Mouse (Mus musculus): ENCODE results near the gene Neu3. TPM values are rescaled to one million over a fixed set of nuclear protein-coding genes. Genes with fewer than 3 reads are reported as not detected.

Gene Neu3
- total and polyA plus RNA-seq, 3 experiments, result 3.1 to 3.5 TPM; not detected in 1

DNA sequence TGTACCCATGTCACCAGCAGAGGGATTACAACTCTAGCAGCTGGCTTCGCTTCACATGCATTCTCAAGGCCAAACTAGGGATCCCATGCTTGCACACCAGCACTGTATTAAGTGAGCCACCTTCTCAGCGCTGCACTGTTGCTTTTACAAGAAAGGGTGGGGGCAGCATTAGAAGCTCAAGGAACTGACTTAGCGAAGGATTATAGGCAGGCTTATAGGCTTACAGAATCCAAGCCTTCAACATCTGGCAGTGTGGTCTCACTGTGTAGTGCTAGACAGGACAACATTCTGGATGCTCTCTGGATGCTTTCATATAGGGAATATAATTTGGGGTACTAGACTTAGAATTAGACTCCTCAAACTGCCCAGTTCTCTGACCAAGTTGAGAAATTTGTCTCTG lies 10.0 kb upstream of the Neu3 start:
- DNase-seq (ENCODE audit: low read depth, low spot score), result no peak
- Histone ChIP-seq H3K79me2 (ENCODE audit: control insufficient read depth, insufficient read depth, low read length, poor library complexity) (no peaks in the 10 kb centered on the region), H3K4me3 (ENCODE audit: control insufficient read depth in 1 of 2, insufficient read depth in 1 of 2, low read depth in 2 of 2, low read length in 2 of 2) (no peak overlapping the region), H3K27me3 (ENCODE audit: control insufficient read depth in 1 of 2, insufficient read depth in 2 of 2, low read length in 2 of 2) (no peaks in the 10 kb centered on the region), H3K4me1 (ENCODE audit: control insufficient read depth in 1 of 2, insufficient read depth in 2 of 2, low read length in 2 of 2) (no peaks in the 10 kb centered on the region), H3K9me3 (replicated peaks; ENCODE audit: insufficient read depth, low read length) (no peaks in the 10 kb centered on the region), H3K36me3 (ENCODE audit: control insufficient read depth in 1 of 2, insufficient read depth in 2 of 2, low read length in 2 of 2) (peaks cover 0 to 24% of the 10 kb centered on the region in 2 experiments; a peak in 2 of 4 replicates), H3K9ac (ENCODE audit: control insufficient read depth, low read depth, low read length, poor library complexity, severe bottlenecking) (no peak overlapping the region), H3K27ac (ENCODE audit: control insufficient read depth, low read depth, low read length) (no peak overlapping the region)
- TF ChIP-seq USF2 (IDR thresholded peaks at IDR 0.05; ENCODE audit: borderline replicate concordance in 1 of 2, insufficient read depth in 1 of 2, low read depth in 1 of 2, low read length in 2 of 2) (no peak), TCF12 (IDR thresholded peaks at IDR 0.05; ENCODE audit: low read depth, low read length) (no peak), ZKSCAN1 (IDR thresholded peaks at IDR 0.05; ENCODE audit: low read depth, low read length) (no peak)

DNA sequence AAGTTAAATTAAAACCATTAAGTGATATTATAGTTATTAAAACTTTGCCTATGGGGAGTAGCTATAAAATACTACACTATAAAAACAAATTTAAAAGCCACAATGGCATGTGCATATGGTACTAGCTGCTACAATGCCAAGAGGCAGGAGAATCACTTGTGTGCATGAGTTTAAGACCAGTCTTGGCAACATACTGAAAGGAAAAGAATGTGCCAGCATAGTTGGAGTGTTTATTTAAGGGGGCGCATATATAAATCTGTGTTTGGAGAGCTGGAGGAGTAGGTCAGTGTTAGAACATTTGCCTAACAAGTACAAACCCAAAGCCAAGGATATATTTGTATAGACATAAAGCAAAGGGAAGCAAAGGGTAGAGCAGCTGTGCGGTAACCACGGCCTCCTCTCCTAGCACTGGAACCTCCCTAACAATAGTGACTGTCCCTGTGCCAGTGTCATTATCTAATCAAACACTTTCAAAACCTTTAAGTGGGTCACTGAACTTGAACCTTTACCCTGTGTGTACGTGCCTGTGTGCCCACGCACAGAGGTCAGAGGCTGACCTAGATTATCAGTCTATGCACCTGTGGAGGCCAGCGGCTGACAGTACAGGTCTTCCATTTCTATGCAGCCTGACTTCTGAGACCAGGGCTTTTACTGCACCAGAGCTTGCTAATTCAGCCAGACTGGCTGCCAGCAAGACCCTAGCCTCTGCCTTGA lies 9.3 kb upstream of the Neu3 start:
- H3K4me1 ChIP-seq (ENCODE audit: control insufficient read depth in 1 of 2, insufficient read depth in 2 of 2, low read length in 2 of 2), result no peaks in the 10 kb centered on the region
- no peak overlapping the region for H3K27ac ChIP-seq (ENCODE audit: control insufficient read depth, low read depth, low read length)
- H3K36me3 ChIP-seq (ENCODE audit: control insufficient read depth in 1 of 2, insufficient read depth in 2 of 2, low read length in 2 of 2), result peaks cover 0 to 22% of the 10 kb centered on the region in 2 experiments; a peak in 2 of 4 replicates
- H3K9me3 ChIP-seq (replicated peaks; ENCODE audit: insufficient read depth, low read length), result no peaks in the 10 kb centered on the region
- no peak overlapping the region for H3K4me3 ChIP-seq (ENCODE audit: control insufficient read depth in 1 of 2, insufficient read depth in 1 of 2, low read depth in 2 of 2, low read length in 2 of 2)
- TF ChIP-seq USF2 (IDR thresholded peaks at IDR 0.05; ENCODE audit: borderline replicate concordance in 1 of 2, insufficient read depth in 1 of 2, low read depth in 1 of 2, low read length in 2 of 2) (no peak), MAFK (IDR thresholded peaks at IDR 0.05; ENCODE audit: borderline replicate concordance, low read depth, low read length) (no peak), BHLHE40 (IDR thresholded peaks at IDR 0.05; ENCODE audit: borderline replicate concordance, low read depth, low read length) (no peak), E2F4 (IDR thresholded peaks at IDR 0.05; ENCODE audit: borderline replicate concordance, low read depth, low read length) (no peak), RAD21 (IDR thresholded peaks at IDR 0.05; ENCODE audit: low read depth, low read length) (no peak), TBP (IDR thresholded peaks at IDR 0.05; ENCODE audit: low read depth, low read length) (no peak), POLR2A (IDR thresholded peaks at IDR 0.05; ENCODE audit: control insufficient read depth in 1 of 2, insufficient read depth in 1 of 2, low read depth in 1 of 2, low read length in 2 of 2, poor library complexity in 1 of 2) (no peak), JUND (IDR thresholded peaks at IDR 0.05; ENCODE audit: low read depth, low read length) (no peak), CHD1 (IDR thresholded peaks at IDR 0.05; ENCODE audit: low read depth, low read length) (no peak)
- H3K79me2 ChIP-seq (ENCODE audit: control insufficient read depth, insufficient read depth, low read length, poor library complexity), result no peaks in the 10 kb centered on the region
- no peaks in the 10 kb centered on the region for H3K27me3 ChIP-seq (ENCODE audit: control insufficient read depth in 1 of 2, insufficient read depth in 2 of 2, low read length in 2 of 2)
- DNase-seq (ENCODE audit: low read depth, low spot score), result no peak
- no peak overlapping the region for H3K9ac ChIP-seq (ENCODE audit: control insufficient read depth, low read depth, low read length, poor library complexity, severe bottlenecking)

DNA sequence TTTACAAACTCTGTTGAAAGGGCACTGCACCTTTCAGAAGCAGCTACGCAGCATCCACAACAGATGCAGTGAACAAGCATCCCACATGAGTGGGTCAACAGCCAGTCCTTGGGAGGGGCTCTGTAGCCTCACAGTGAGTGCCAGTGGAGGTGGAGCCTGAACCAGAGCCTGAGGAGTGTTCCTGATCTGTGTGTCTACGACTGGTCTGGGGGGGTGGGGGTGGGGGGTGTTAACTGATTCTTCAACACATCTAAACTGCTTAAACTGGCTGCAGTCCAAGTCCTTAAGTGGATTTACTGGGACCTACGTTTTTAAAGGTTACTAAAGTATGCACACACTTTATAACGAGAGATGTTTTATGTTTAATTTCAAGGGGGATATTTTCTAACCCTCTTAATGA lies 8.6 kb upstream of the Neu3 start:
- Histone ChIP-seq H3K9ac (ENCODE audit: control insufficient read depth, low read depth, low read length, poor library complexity, severe bottlenecking) (no peak overlapping the region), H3K9me3 (replicated peaks; ENCODE audit: insufficient read depth, low read length) (no peaks in the 10 kb centered on the region), H3K79me2 (ENCODE audit: control insufficient read depth, insufficient read depth, low read length, poor library complexity) (no peaks in the 10 kb centered on the region), H3K27me3 (ENCODE audit: control insufficient read depth in 1 of 2, insufficient read depth in 2 of 2, low read length in 2 of 2) (no peaks in the 10 kb centered on the region), H3K4me1 (ENCODE audit: control insufficient read depth in 1 of 2, insufficient read depth in 2 of 2, low read length in 2 of 2) (no peaks in the 10 kb centered on the region), H3K36me3 (ENCODE audit: control insufficient read depth in 1 of 2, insufficient read depth in 2 of 2, low read length in 2 of 2) (peaks cover 0 to 18% of the 10 kb centered on the region in 2 experiments; a peak in 2 of 4 replicates), H3K27ac (ENCODE audit: control insufficient read depth, low read depth, low read length) (no peak overlapping the region), H3K4me3 (ENCODE audit: control insufficient read depth in 1 of 2, insufficient read depth in 1 of 2, low read depth in 2 of 2, low read length in 2 of 2) (no peak overlapping the region)
- TF ChIP-seq E2F4 (IDR thresholded peaks at IDR 0.05; ENCODE audit: borderline replicate concordance, low read depth, low read length), result no peak
- DNase-seq (ENCODE audit: low read depth, low spot score), result no peak
